Mouse (Mus musculus) heart, postnatal 0 days (tissue): ENCODE data around the gene Rai1. TPM values are rescaled to one million over a fixed set of nuclear protein-coding genes. Genes with fewer than 3 reads are reported as not detected.

Experiments
- ATAC-seq: fragments of 200-750 bp; cut with Nextera tagmentation; 2 replicates; pipeline ENCODE4 v1.8.0; 2017; ENCODE audit warnings: low read depth, moderate number of reproducible peaks, moderate library complexity; ENCODE audit not compliant: insufficient read depth
- DNase-seq: peaks from one replicate; pipeline ENCODE4 v3.0.0-alpha.2; 2016; ENCODE audit warnings: low spot score
- H3K27ac ChIP-seq: fragments of 300-500 bp; sonication (generic); 2 replicates; pipeline ENCODE4 v1.5.1; 2014; ENCODE audit warnings: low read depth, mild to moderate bottlenecking
- H3K27me3 ChIP-seq: fragments of 300-500 bp; sonication (generic); 2 replicates; pipeline ENCODE4 v1.6.1; 2014; ENCODE audit warnings: low read length, mixed read lengths; ENCODE audit not compliant: control insufficient read depth, insufficient read depth
- H3K36me3 ChIP-seq: fragments of 300-500 bp; sonication (generic); replicated peaks from 2 replicates; pipeline ENCODE4 v1.6.1; 2014; ENCODE audit warnings: low read length, mixed read lengths; ENCODE audit not compliant: control insufficient read depth, insufficient read depth
- H3K4me1 ChIP-seq: fragments of 300-500 bp; sonication (generic); 2 replicates; pipeline ENCODE4 v1.6.1; 2014; ENCODE audit warnings: antibody characterized with exemption; ENCODE audit not compliant: control insufficient read depth, insufficient read depth
- H3K4me2 ChIP-seq: fragments of 300-500 bp; sonication (generic); 2 replicates; pipeline ENCODE4 v1.6.1; 2014; ENCODE audit warnings: low read depth, mild to moderate bottlenecking, low read length, moderate library complexity
- H3K4me3 ChIP-seq: fragments of 300-500 bp; sonication (generic); 2 replicates; pipeline ENCODE4 v1.5.1; 2014; ENCODE audit warnings: low read depth, low read length
- H3K9ac ChIP-seq: fragments of 300-500 bp; sonication (generic); replicated peaks from 2 replicates; pipeline ENCODE4 v1.6.1; 2014; ENCODE audit warnings: low read depth, low read length, mixed read lengths
- H3K9me3 ChIP-seq: fragments of 300-500 bp; sonication (generic); replicated peaks from 2 replicates; pipeline ENCODE4 v1.6.1; 2016; ENCODE audit warnings: low read length; ENCODE audit not compliant: control insufficient read depth
- CTCF ChIP-seq: IDR thresholded peaks from 2 replicates; pipeline ENCODE4 v1.5.1; 2016; ENCODE audit warnings: antibody characterized with exemption, control low read depth, low read depth
- EP300 ChIP-seq: IDR thresholded peaks from 2 replicates; pipeline ENCODE4 v1.6.1; 2016; ENCODE audit warnings: antibody characterized with exemption, low read depth
- WGBS: fragments of 180-500 bp; shearing (Covaris S2); extraction: QIAGEN DNeasy Blood & Tissue Kit; methylation state at CpG from one replicate; pipeline ENCODE4 v1.1.7; 2014; 5-methylcytosine and 5-hydroxymethylcytosine counted together
- polyA plus RNA-seq: library from polyadenylated mRNA; unstranded; fragments of >200 nt; fragmentation: Nextera tagmentation; extraction: Ambion mirVana; gene quantifications from 2 replicates; pipeline ENCODE4 v1.2.1, GENCODE M21; 2015
- total RNA-seq: library from RNA; depleted of rRNA; stranded (reverse); fragments of >200 nt; gene quantifications from 2 replicates; pipeline ENCODE4 v1.2.3, GENCODE M21; 2014; ENCODE audit warnings: low replicate concordance

Gene Rai1
- total and polyA plus RNA-seq, 2 experiments from 2014 or later: 10.2 to 28.1 TPM

DNA sequence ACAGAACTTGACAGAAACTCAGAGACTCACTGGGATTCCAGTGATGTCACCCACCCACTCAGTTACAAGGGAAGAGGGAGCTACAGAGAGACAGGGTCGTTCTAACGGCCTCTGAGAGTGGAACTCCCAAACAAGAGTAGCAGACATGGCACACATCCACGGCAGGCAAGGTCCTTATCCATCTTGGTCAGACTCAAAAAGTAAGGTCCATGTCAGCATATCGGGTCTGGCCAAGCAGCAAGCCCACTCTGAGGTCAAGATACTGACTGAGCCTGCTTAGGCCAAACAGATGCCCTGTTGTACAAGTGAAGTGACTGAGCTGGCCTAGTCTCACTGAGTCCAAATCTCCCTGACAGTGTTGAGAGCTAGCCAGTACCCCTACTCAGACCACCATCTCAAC lies 103.9 kb downstream of the Rai1 start:
- H3K27ac ChIP-seq: peak overlapping the region; percentile 84
- DNase-seq (no peak), ATAC-seq (no peak)
- peaks cover 35% of the 10 kb centered on the region for H3K4me1 ChIP-seq
- H3K9ac ChIP-seq: peak overlapping the region; percentile 52
- peak overlapping the region; percentile 88 for H3K4me2 ChIP-seq
- no peaks in the 10 kb centered on the region for H3K27me3 ChIP-seq
- no peaks in the 10 kb centered on the region for H3K9me3 ChIP-seq
- H3K36me3 ChIP-seq: peaks cover 35% of the 10 kb centered on the region
- peak overlapping the region; percentile 52 for H3K4me3 ChIP-seq
- no peak for TF ChIP-seq CTCF
- no peak for TF ChIP-seq EP300
- WGBS: 20% methylated on average over 4 of the region's 4 CpGs

DNA sequence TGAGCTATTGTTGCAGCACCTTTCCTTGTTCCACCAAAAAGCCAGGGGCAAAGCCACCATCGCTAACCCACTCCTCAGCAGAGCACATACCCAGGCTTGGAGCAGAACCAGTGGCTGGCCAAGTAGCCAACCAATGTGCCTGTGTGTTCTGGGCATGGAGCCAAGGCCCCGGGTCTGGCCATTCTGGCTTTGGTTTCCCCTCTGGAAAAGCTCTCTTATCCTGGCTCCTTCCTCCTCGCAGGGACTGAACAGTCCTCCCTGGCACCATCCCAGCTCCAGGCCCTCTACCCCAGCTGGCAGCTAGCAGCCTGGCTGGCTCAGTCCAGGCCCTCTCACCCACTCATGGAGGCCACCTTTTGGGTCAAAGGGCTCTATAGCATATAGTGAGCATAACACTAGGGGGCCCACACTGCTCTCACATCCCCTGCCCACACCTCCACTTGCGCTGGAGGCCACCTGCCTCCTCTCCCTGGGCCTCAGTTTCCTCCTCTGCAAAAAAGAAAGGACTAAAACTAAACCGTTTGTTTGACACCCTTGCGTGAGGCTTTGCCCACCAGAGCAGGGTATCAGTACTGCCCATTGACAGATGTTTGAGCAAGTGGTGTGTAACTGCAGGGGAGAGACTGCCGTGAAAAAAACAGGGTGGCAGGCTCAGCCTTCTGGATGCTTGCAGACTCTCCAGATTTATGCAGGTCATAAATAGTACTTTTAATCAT lies 104.6 kb downstream of the Rai1 start:
- H3K4me1 ChIP-seq: peaks cover 35% of the 10 kb centered on the region
- H3K9me3 ChIP-seq: no peaks in the 10 kb centered on the region
- H3K27ac ChIP-seq: peak overlapping the region; percentile 84
- H3K36me3 ChIP-seq: peaks cover 28% of the 10 kb centered on the region
- ATAC-seq (peak; percentile 66), DNase-seq (peak; percentile 86)
- H3K27me3 ChIP-seq: no peaks in the 10 kb centered on the region
- H3K4me3 ChIP-seq: peak overlapping the region; percentile 52
- H3K4me2 ChIP-seq: peak overlapping the region; percentile 88
- WGBS: 16% methylated on average over 7 of the region's 7 CpGs
- peak overlapping the region; percentile 52; the same call in 1 of the 2 replicates for H3K9ac ChIP-seq
- TF ChIP-seq CTCF (0 out of 2 replicates have a peak, but pooled peaks have one; percentile 12), EP300 (0 out of 2 replicates have a peak, but pooled peaks have one; percentile 24)

DNA sequence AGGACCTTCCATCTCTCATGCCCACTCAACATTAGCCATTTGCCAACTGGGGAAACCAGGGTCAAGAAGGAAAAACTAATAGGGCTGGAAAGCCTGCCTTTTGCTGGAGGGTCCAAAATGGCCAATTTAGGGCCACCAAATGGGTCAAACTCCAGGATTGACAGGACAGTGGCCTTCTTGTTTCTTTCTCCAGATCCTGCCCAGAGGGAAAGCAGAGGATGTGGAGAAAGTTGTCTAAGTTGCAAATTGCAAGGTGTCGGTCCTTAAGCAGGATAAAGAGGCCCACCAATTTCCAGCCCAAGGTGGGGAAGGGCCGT lies 105.1 kb downstream of the Rai1 start:
- Histone ChIP-seq H3K4me2 (peak overlapping the region; percentile 88), H3K36me3 (peaks cover 23% of the 10 kb centered on the region), H3K9ac (peak overlapping the region; percentile 52), H3K9me3 (no peaks in the 10 kb centered on the region), H3K4me3 (peak overlapping the region; percentile 52), H3K4me1 (peaks cover 35% of the 10 kb centered on the region), H3K27ac (peak overlapping the region; percentile 84), H3K27me3 (no peaks in the 10 kb centered on the region)
- 2% methylated on average over 2 of the region's 2 CpGs for WGBS
- no peak for ATAC-seq
- TF ChIP-seq CTCF: no peak
- no peak for TF ChIP-seq EP300
- no peak for DNase-seq

DNA sequence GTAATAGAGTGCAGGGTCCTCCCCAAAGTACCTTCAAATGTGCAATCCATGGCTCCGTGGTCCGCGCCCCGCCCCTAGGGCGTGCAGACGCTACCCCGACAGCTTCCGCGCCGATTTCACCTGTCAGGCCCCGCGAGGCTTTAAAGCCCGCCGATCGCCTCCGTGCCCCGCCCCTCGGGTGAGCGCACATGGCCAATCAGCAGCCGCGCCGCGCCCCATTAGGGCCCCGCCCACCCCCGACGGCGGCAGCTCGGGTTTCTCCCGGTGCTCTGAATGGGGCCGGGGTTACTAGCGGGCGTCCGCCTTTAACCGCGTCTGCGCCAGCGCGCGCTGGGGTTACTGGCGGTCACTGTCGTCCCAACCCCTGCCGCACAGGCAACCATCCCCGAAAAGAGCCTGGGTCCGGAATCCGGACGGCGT lies 105.5 kb downstream of the Rai1 start:
- DNase-seq (peak; percentile 93), ATAC-seq (peak; percentile 93)
- peak overlapping the region; percentile 52 for H3K4me3 ChIP-seq
- peak overlapping the region; percentile 88 for H3K4me2 ChIP-seq
- peak overlapping the region; percentile 84 for H3K27ac ChIP-seq
- H3K9me3 ChIP-seq: no peaks in the 10 kb centered on the region
- TF ChIP-seq EP300 (no peak; the same call in 1 of the 2 replicates), CTCF (no peak)
- H3K27me3 ChIP-seq: no peaks in the 10 kb centered on the region
- 1% methylated on average over 42 of the region's 47 CpGs for WGBS
- H3K36me3 ChIP-seq: peaks cover 19% of the 10 kb centered on the region
- peak overlapping the region; percentile 52 for H3K9ac ChIP-seq
- H3K4me1 ChIP-seq: peaks cover 35% of the 10 kb centered on the region

DNA sequence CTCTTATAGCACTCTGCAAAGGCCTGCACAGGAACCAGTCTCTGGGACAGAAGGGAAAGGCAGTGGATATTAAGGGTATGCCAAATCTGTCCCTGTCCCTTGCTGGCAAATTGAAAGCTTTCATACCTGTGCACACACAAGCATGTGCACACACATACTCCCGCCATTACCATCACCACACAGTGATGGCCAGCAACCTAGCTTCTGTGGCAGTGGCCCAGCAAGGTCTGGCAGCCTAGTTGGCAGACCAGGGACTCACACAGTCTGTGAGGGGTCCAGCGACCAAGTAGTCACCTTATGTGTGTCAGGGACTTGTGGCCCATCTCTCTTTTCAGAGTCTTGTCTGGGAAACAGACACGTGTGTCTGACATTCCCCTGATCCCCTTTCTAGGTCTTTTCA lies 106.3 kb downstream of the Rai1 start:
- no peak for TF ChIP-seq CTCF
- TF ChIP-seq EP300: no peak
- Histone ChIP-seq H3K27me3 (no peaks in the 10 kb centered on the region), H3K9me3 (no peaks in the 10 kb centered on the region), H3K27ac (peak overlapping the region; percentile 84), H3K4me3 (no peak overlapping the region), H3K4me2 (peak overlapping the region; percentile 88; the same call in 1 of the 2 replicates), H3K36me3 (peaks cover 10% of the 10 kb centered on the region), H3K4me1 (peaks cover 35% of the 10 kb centered on the region), H3K9ac (no peak overlapping the region; the same call in 1 of the 2 replicates)
- no peak for ATAC-seq
- WGBS: 59% methylated on average over 3 of the region's 3 CpGs
- no peak for DNase-seq

DNA sequence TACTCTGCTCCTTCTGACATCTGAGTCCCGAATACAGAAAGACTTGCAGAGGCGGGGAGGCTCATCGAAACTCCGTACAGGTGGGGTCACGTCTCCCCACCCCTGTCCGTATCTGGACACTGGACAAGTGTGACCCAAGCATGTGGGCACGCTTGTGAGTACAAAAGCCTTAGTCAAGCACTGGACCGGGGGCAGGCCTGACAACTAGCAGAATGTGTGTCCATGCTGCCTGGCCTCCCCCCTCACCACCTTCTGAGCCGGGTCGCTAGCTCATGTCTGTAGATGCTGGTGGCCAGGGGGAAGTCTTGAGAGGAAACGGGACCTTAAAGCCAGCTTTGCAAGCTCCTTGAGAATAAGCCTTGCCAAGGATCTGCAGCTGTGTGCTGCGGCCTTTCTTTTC lies 106.9 kb downstream of the Rai1 start:
- H3K27ac ChIP-seq: no peak overlapping the region
- 73% methylated on average over 12 of the region's 12 CpGs for WGBS
- no peak for TF ChIP-seq EP300
- TF ChIP-seq CTCF: no peak
- H3K4me3 ChIP-seq: no peak overlapping the region
- H3K27me3 ChIP-seq: no peaks in the 10 kb centered on the region
- DNase-seq (no peak), ATAC-seq (no peak)
- H3K36me3 ChIP-seq: 0 out of 2 replicates have a peak, but pooled peaks cover 4% of the 10 kb centered on the region
- H3K4me2 ChIP-seq: no peak overlapping the region
- H3K9me3 ChIP-seq: no peaks in the 10 kb centered on the region
- H3K9ac ChIP-seq: no peak overlapping the region
- peaks cover 35% of the 10 kb centered on the region for H3K4me1 ChIP-seq
